Mouse (Mus musculus) stomach, embryonic 14.5 days (tissue): ENCODE data around the gene Cd6. TPM values are rescaled to one million over a fixed set of nuclear protein-coding genes. Genes with fewer than 3 reads are reported as not detected.

Experiments used
- ATAC-seq: fragments of 200-750 bp; cut with Nextera tagmentation; 2 replicates; pipeline ENCODE4 v1.8.0; 2017; ENCODE audit warnings: low read depth, moderate TSS enrichment; ENCODE audit not compliant: insufficient number of reproducible peaks, insufficient read depth, low FRiP score
- H3K27ac ChIP-seq: fragments of 300-500 bp; sonication (generic); 2 replicates; pipeline ENCODE4 v1.5.1; 2014; ENCODE audit warnings: mild to moderate bottlenecking, low read length, moderate library complexity, mixed read lengths
- H3K27me3 ChIP-seq: fragments of 300-500 bp; sonication (generic); 2 replicates; pipeline ENCODE4 v1.6.1; 2014; ENCODE audit warnings: low read length, control low read depth, mixed read lengths; ENCODE audit not compliant: control insufficient read depth, insufficient read depth
- H3K36me3 ChIP-seq: fragments of 300-500 bp; sonication (generic); 2 replicates; pipeline ENCODE4 v1.6.1; 2014; ENCODE audit warnings: mild to moderate bottlenecking, control low read depth, low read length, moderate library complexity, mixed read lengths; ENCODE audit not compliant: control insufficient read depth, insufficient read depth
- H3K4me1 ChIP-seq: fragments of 300-500 bp; sonication (generic); 2 replicates; pipeline ENCODE4 v1.6.1; 2014; ENCODE audit warnings: low read length, control low read depth, mixed read lengths; ENCODE audit not compliant: control insufficient read depth, insufficient read depth
- H3K4me2 ChIP-seq: fragments of 300-500 bp; sonication (generic); replicated peaks from 2 replicates; pipeline ENCODE4 v1.6.1; 2014; ENCODE audit warnings: low read depth, low read length, control low read depth
- H3K4me3 ChIP-seq: fragments of 300-500 bp; sonication (generic); 2 replicates; pipeline ENCODE4 v1.5.1; 2014; ENCODE audit warnings: low read depth, low read length, control low read depth
- H3K9ac ChIP-seq: fragments of 300-500 bp; sonication (generic); replicated peaks from 2 replicates; pipeline ENCODE4 v1.6.1; 2014; ENCODE audit warnings: low read depth, mild to moderate bottlenecking, control low read depth, low read length, moderate library complexity, mixed read lengths
- H3K9me3 ChIP-seq: fragments of 300-500 bp; sonication (generic); 2 replicates; pipeline ENCODE4 v1.6.1; 2016; ENCODE audit warnings: low read depth, low read length, control low read depth; ENCODE audit not compliant: control insufficient read depth
- WGBS: fragments of 180-500 bp; shearing (Covaris S2); extraction: QIAGEN DNeasy Blood & Tissue Kit; methylation state at CpG from one replicate; pipeline ENCODE4 v1.1.7; 2014; 5-methylcytosine and 5-hydroxymethylcytosine counted together
- polyA plus RNA-seq: library from polyadenylated mRNA; unstranded; fragments of >200 nt; fragmentation: Nextera tagmentation; extraction: Ambion mirVana; gene quantifications from 2 replicates; pipeline ENCODE4 v1.2.1, GENCODE M21; 2014

Cd6 gene
- polyA plus RNA-seq, 1 experiment from 2014 or later, result 0.58 TPM

GRCm38 (mm10) chr19:10747718-10748117 lies 82.1 kb downstream of the Cd6 start:
- no peak overlapping the region for H3K27ac ChIP-seq
- no peaks in the 10 kb centered on the region for H3K36me3 ChIP-seq
- H3K9ac ChIP-seq, result no peak overlapping the region
- WGBS, result 56% methylated on average over 6 of the region's 6 CpGs
- no peaks in the 10 kb centered on the region for H3K4me1 ChIP-seq
- no peaks in the 10 kb centered on the region for H3K9me3 ChIP-seq
- H3K4me2 ChIP-seq, result no peak overlapping the region
- H3K4me3 ChIP-seq, result no peak overlapping the region
- no peak for ATAC-seq
- no peaks in the 10 kb centered on the region for H3K27me3 ChIP-seq

- Histone ChIP-seq H3K36me3 (no peaks in the 10 kb centered on the region), H3K27ac (no peak overlapping the region), H3K9ac (no peak overlapping the region), H3K4me2 (no peak overlapping the region), H3K4me3 (no peak overlapping the region), H3K4me1 (no peaks in the 10 kb centered on the region), H3K9me3 (no peaks in the 10 kb centered on the region), H3K27me3 (no peaks in the 10 kb centered on the region)
- WGBS, result 66% methylated on average over 7 of the region's 7 CpGs
- no peak for ATAC-seq
Measured at GRCm38 (mm10) chr19:10747182-10747581, 82.7 kb downstream of the Cd6 start.

- WGBS, result 73% methylated on average over 3 of the region's 3 CpGs
- Histone ChIP-seq H3K4me1 (no peaks in the 10 kb centered on the region), H3K9me3 (no peaks in the 10 kb centered on the region), H3K9ac (no peak overlapping the region), H3K27ac (no peak overlapping the region), H3K4me2 (no peak overlapping the region), H3K4me3 (no peak overlapping the region), H3K27me3 (no peaks in the 10 kb centered on the region), H3K36me3 (no peaks in the 10 kb centered on the region)
- no peak for ATAC-seq
Measured at GRCm38 (mm10) chr19:10742565-10742964, 87.3 kb downstream of the Cd6 start.

DNA sequence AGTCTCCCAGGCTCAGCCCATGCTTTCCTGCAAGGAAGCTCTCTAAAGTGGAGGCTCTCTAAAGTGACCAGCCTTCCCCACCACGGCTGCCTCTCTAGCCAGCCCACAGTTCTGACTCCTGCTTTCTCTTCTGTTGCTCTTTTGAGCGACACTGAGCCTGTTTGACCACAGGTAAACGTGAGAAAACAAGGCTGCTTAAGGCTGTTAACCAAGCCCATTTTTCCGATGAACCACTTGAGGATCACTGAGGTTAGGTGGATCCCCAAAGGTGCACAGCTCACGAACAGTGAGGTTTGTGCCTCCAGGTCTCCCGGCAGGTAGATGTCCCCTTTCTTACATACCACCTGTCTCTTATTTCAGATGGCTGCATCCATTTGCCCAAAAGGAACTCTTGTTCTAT lies 87.7 kb downstream of the Cd6 start:
- H3K4me1 ChIP-seq, result no peaks in the 10 kb centered on the region
- H3K4me2 ChIP-seq, result no peak overlapping the region
- no peaks in the 10 kb centered on the region for H3K27me3 ChIP-seq
- ATAC-seq, result no peak
- 78% methylated on average over 6 of the region's 6 CpGs for WGBS
- H3K27ac ChIP-seq, result no peak overlapping the region
- no peaks in the 10 kb centered on the region for H3K9me3 ChIP-seq
- H3K36me3 ChIP-seq, result no peaks in the 10 kb centered on the region
- no peak overlapping the region for H3K9ac ChIP-seq
- no peak overlapping the region for H3K4me3 ChIP-seq

DNA sequence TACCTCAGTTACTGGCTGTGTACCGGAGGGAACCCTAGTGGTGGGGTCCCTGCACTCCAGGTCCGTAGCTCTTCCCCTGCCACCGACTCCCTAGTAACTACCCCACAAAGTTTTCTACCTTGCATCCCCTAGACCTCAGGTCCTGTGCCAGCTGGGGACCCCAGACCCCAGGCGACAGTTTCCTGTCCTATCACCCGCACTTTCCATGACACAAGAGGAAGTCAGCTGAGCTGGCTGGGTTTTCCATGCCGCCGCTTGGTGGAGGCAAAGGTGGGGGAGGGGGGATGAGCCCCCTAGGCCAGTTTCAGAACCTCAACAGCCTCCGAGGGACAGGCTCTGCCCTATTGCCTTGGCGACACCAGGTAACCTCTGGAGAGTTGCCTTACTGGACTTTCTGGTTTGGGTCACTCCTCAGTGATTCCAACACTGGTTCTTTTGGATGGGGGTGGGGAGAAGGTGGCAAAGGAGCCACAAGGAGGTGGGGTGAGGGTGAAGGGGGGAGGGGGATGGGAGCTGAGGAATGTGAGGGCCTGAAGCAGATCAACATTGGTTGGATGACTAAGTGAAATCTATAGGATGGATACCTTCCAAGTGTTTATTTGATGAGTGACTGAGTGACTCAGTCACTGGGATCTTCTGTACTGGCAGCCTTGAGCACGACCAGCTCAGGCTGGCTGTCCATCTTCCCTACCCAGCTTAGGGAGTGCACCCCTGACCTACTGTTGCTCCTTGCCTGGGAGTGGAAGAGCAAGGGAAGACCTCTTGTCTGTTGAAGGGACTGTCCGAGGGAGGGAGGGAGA lies 89.0 kb downstream of the Cd6 start:
- no peaks in the 10 kb centered on the region for H3K36me3 ChIP-seq
- no peak overlapping the region for H3K4me2 ChIP-seq
- no peaks in the 10 kb centered on the region for H3K4me1 ChIP-seq
- WGBS, result 26% methylated on average over 11 of the region's 11 CpGs
- H3K27me3 ChIP-seq, result no peaks in the 10 kb centered on the region
- H3K9ac ChIP-seq, result no peak overlapping the region
- 0 out of 2 replicates have a peak, but pooled peaks have one; percentile 18 for ATAC-seq
- no peaks in the 10 kb centered on the region for H3K9me3 ChIP-seq
- H3K27ac ChIP-seq, result no peak overlapping the region
- H3K4me3 ChIP-seq, result no peak overlapping the region

GRCm38 (mm10) chr19:10739916-10740315 lies 89.9 kb downstream of the Cd6 start:
- H3K9me3 ChIP-seq, result no peaks in the 10 kb centered on the region
- 90% methylated on average over 4 of the region's 4 CpGs for whole genome bisulfite sequencing
- H3K9ac ChIP-seq, result no peak overlapping the region
- no peak overlapping the region for H3K27ac ChIP-seq
- no peak overlapping the region for H3K4me3 ChIP-seq
- H3K36me3 ChIP-seq, result no peaks in the 10 kb centered on the region
- no peak for ATAC-seq
- no peaks in the 10 kb centered on the region for H3K4me1 ChIP-seq
- no peaks in the 10 kb centered on the region for H3K27me3 ChIP-seq
- no peak overlapping the region for H3K4me2 ChIP-seq

Other genes starting within 250 kb of the Cd6 start
- gene Ddb1, start 224.7 kb downstream of the Cd6 start, polyA plus RNA-seq, result 303 and 313 TPM in 2 replicates
- gene Tkfc, start 224.4 kb downstream of the Cd6 start, polyA plus RNA-seq, result 17.7 and 19.2 TPM in 2 replicates
- gene Vwce, start 195.8 kb downstream of the Cd6 start, polyA plus RNA-seq, result 1.1 and 1.9 TPM in 2 replicates
- gene Pga5, start 152.0 kb downstream of the Cd6 start, polyA plus RNA-seq, result 10.2 and 14.1 TPM in 2 replicates
- gene Vps37c, start 141.3 kb downstream of the Cd6 start, polyA plus RNA-seq, result 37.5 and 40.4 TPM in 2 replicates
- 0.77 and 2.1 TPM in 2 replicates for gene Cd5, start 91.1 kb downstream of the Cd6 start, polyA plus RNA-seq
- gene Slc15a3, start 9.7 kb upstream of the Cd6 start, polyA plus RNA-seq, result 0.45 and 0.52 TPM in 2 replicates
- 59.3 and 63.2 TPM in 2 replicates for gene Tmem132a, start 39.9 kb upstream of the Cd6 start, polyA plus RNA-seq
- 132 and 137 TPM in 2 replicates for gene Tmem109, start 51.9 kb upstream of the Cd6 start, polyA plus RNA-seq
- 47.9 and 49.9 TPM in 2 replicates for gene Prpf19, start 65.2 kb upstream of the Cd6 start, polyA plus RNA-seq
- not detected in 2 replicates for gene Zp1, start 90.6 kb upstream of the Cd6 start, polyA plus RNA-seq
- not detected in 2 replicates for gene Ptgdr2, start 107.1 kb upstream of the Cd6 start, polyA plus RNA-seq
- gene Ccdc86, start 119.2 kb upstream of the Cd6 start, polyA plus RNA-seq, result 21.3 and 24.6 TPM in 2 replicates
- gene Ms4a10, start 144.6 kb upstream of the Cd6 start, polyA plus RNA-seq, result 0.52 TPM in 1 of 2 replicates, not detected in the other
- not detected in 2 replicates for gene Ms4a15, start 163.2 kb upstream of the Cd6 start, polyA plus RNA-seq
- gene Ms4a18, start 188.0 kb upstream of the Cd6 start, polyA plus RNA-seq, result 0.35 TPM in 1 of 2 replicates, not detected in the other